Mouse (Mus musculus) ES-Bruce4 (cell line): Measurements from ENCODE around the gene Frat1. TPM values are rescaled to one million over a fixed set of nuclear protein-coding genes. Genes with fewer than 3 reads are reported as not detected.

Experiments used
- H3K27ac ChIP-seq: 2 replicates; pipeline ENCODE4 v1.5.1; 2012; ENCODE audit warnings: low read length, inconsistent platforms; ENCODE audit not compliant: insufficient read depth
- H3K27me3 ChIP-seq: 2 replicates; pipeline ENCODE4 v1.6.1; 2012; ENCODE audit warnings: mild to moderate bottlenecking, low read length, inconsistent platforms; ENCODE audit not compliant: control insufficient read depth, poor library complexity, insufficient read depth, severe bottlenecking
- H3K36me3 ChIP-seq: 2 replicates; pipeline ENCODE4 v1.6.1; 2012; ENCODE audit warnings: inconsistent platforms, mild to moderate bottlenecking, low read length, moderate library complexity; ENCODE audit not compliant: control insufficient read depth, poor library complexity, insufficient read depth, severe bottlenecking
- H3K4me1 ChIP-seq: one replicate; pipeline ENCODE4 v1.8.1; 2011; ENCODE audit warnings: low read length; ENCODE audit not compliant: control insufficient read depth, insufficient read depth
- H3K4me3 ChIP-seq: 2 replicates; pipeline ENCODE4 v1.5.1; 2011; ENCODE audit warnings: low read depth, mild to moderate bottlenecking, low read length
- H3K9ac ChIP-seq: 2 replicates; pipeline ENCODE4 v1.6.1; 2012; ENCODE audit warnings: low read depth, mild to moderate bottlenecking, inconsistent platforms; ENCODE audit not compliant: poor library complexity, severe bottlenecking
- H3K9me3 ChIP-seq: replicated peaks from 2 replicates; pipeline ENCODE4 v1.6.1; 2012; ENCODE audit warnings: mild to moderate bottlenecking, low read length, inconsistent platforms; ENCODE audit not compliant: control insufficient read depth, poor library complexity, insufficient read depth, severe bottlenecking
- CTCF ChIP-seq: IDR thresholded peaks from one replicate; pipeline ENCODE4 v1.8.1; 2011; ENCODE audit warnings: low read depth, low read length
- EP300 ChIP-seq: IDR thresholded peaks from 2 replicates; pipeline ENCODE4 v1.6.1; 2011; ENCODE audit warnings: low read depth, low read length; ENCODE audit not compliant: insufficient read depth
- POLR2A ChIP-seq: IDR thresholded peaks from one replicate; pipeline ENCODE4 v1.8.1; 2011; ENCODE audit warnings: low read length; ENCODE audit not compliant: insufficient read depth
- polyA plus RNA-seq: library from polyadenylated mRNA; stranded (reverse); fragments of >200 nt; gene quantifications from 2 replicates; pipeline ENCODE4 v1.2.4, GENCODE M21; 2011; ENCODE audit warnings: low read depth; ENCODE audit not compliant: missing spikeins, insufficient read depth, insufficient read length

The Frat1 gene
- polyA plus RNA-seq, 1 experiment = 2.1 TPM

GRCm38 (mm10) chr19:41821436-41821835 is 8.3 kb upstream of the Frat1 start:
- H3K27me3 ChIP-seq = no peaks in the 10 kb centered on the region
- H3K27ac ChIP-seq = no peak overlapping the region
- H3K4me1 ChIP-seq = no peaks in the 10 kb centered on the region
- no peaks in the 10 kb centered on the region for H3K9me3 ChIP-seq
- no peak overlapping the region for H3K9ac ChIP-seq
- H3K4me3 ChIP-seq = no peak overlapping the region
- no peak for TF ChIP-seq CTCF
- TF ChIP-seq POLR2A = no peak
- TF ChIP-seq EP300 = no peak
- no peaks in the 10 kb centered on the region for H3K36me3 ChIP-seq

- Histone ChIP-seq H3K27ac (no peak overlapping the region), H3K4me1 (no peaks in the 10 kb centered on the region), H3K27me3 (no peaks in the 10 kb centered on the region), H3K9me3 (no peaks in the 10 kb centered on the region), H3K36me3 (no peaks in the 10 kb centered on the region), H3K9ac (no peak overlapping the region), H3K4me3 (no peak overlapping the region)
- TF ChIP-seq CTCF = no peak
- TF ChIP-seq EP300 = no peak
- TF ChIP-seq POLR2A = no peak
Measured at GRCm38 (mm10) chr19:41822589-41822988, 7.2 kb upstream of the Frat1 start.

- TF ChIP-seq CTCF (no peak), EP300 (no peak), POLR2A (no peak)
- H3K4me3 ChIP-seq = no peak overlapping the region
- H3K27ac ChIP-seq = no peak overlapping the region
- no peaks in the 10 kb centered on the region for H3K4me1 ChIP-seq
- H3K9ac ChIP-seq = no peak overlapping the region
- no peaks in the 10 kb centered on the region for H3K36me3 ChIP-seq
- H3K9me3 ChIP-seq = no peaks in the 10 kb centered on the region
- H3K27me3 ChIP-seq = no peaks in the 10 kb centered on the region
Measured at GRCm38 (mm10) chr19:41824950-41825349, 4.8 kb upstream of the Frat1 start.

GRCm38 (mm10) chr19:41826529-41826928 is 3.2 kb upstream of the Frat1 start:
- TF ChIP-seq CTCF = no peak
- no peak for TF ChIP-seq POLR2A
- no peak for TF ChIP-seq EP300
- H3K27ac ChIP-seq = no peak overlapping the region

GRCm38 (mm10) chr19:41828941-41829340 is 829 bp upstream of the Frat1 start:
- H3K27ac ChIP-seq = no peak overlapping the region
- no peak overlapping the region for H3K4me3 ChIP-seq
- no peaks in the 10 kb centered on the region for H3K4me1 ChIP-seq
- H3K9ac ChIP-seq = peak overlapping the region; percentile 72
- H3K36me3 ChIP-seq = no peaks in the 10 kb centered on the region
- no peaks in the 10 kb centered on the region for H3K9me3 ChIP-seq
- no peaks in the 10 kb centered on the region for H3K27me3 ChIP-seq
- TF ChIP-seq POLR2A (no peak), CTCF (no peak), EP300 (no peak)

More at GRCm38 (mm10) chr19:41826529-41826928, 3.2 kb upstream of the Frat1 start:
- Histone ChIP-seq H3K36me3 (no peaks in the 10 kb centered on the region), H3K9ac (no peak overlapping the region), H3K4me3 (no peak overlapping the region), H3K27me3 (no peaks in the 10 kb centered on the region), H3K9me3 (no peaks in the 10 kb centered on the region), H3K4me1 (no peaks in the 10 kb centered on the region)

- Histone ChIP-seq H3K9me3 (no peaks in the 10 kb centered on the region), H3K27me3 (no peaks in the 10 kb centered on the region), H3K4me1 (no peaks in the 10 kb centered on the region), H3K4me3 (peak overlapping the region; percentile 58), H3K36me3 (no peaks in the 10 kb centered on the region), H3K27ac (no peak overlapping the region), H3K9ac (peak overlapping the region; percentile 72)
- TF ChIP-seq CTCF (no peak), EP300 (no peak), POLR2A (no peak)
Measured at GRCm38 (mm10) chr19:41830106-41831031, 599 bp downstream of the Frat1 start.
